Mouse (Mus musculus): ENCODE data around the gene Ptgdr2. TPM values are rescaled to one million over a fixed set of nuclear protein-coding genes. Genes with fewer than 3 reads are reported as not detected.

Gene Ptgdr2
- polyA plus RNA-seq, 1 experiment from 2014 or later, result 0.27 TPM

DNA sequence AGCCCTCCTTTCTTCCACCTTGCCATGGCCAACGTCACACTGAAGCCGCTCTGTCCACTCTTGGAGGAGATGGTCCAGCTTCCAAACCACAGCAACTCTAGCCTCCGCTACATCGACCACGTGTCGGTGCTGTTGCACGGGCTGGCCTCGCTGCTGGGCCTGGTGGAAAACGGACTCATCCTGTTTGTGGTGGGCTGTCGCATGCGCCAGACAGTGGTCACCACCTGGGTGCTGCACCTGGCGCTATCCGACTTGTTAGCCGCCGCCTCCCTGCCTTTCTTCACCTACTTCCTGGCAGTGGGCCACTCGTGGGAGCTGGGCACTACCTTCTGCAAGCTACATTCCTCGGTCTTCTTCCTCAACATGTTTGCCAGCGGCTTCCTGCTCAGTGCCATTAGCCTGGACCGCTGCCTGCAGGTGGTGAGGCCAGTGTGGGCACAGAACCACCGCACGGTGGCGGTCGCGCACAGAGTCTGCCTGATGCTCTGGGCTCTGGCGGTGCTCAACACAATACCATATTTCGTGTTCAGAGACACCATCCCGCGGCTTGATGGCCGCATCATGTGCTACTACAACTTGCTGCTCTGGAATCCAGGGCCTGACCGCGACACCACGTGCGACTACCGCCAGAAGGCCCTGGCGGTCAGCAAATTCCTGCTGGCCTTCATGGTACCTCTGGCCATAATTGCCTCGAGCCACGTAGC is 3.3 kb downstream of the Ptgdr2 start:
- Histone ChIP-seq H3K9me3 (replicated peaks; ENCODE audit: control insufficient read depth, low read length) (no peaks in the 10 kb centered on the region), H3K36me3 (ENCODE audit: control insufficient read depth, insufficient read depth, low read length) (peaks cover 21% of the 10 kb centered on the region), H3K27ac (ENCODE audit: low read depth, low read length) (no peak overlapping the region), H3K4me2 (peak overlapping the region; percentile 83), H3K9ac (ENCODE audit: low read depth, low read length) (peak overlapping the region; percentile 56), H3K4me3 (ENCODE audit: low read depth, low read length) (peak overlapping the region; percentile 38), H3K27me3 (ENCODE audit: control insufficient read depth, insufficient read depth, low read length) (no peaks in the 10 kb centered on the region), H3K4me1 (ENCODE audit: control insufficient read depth, insufficient read depth, low read length) (peaks cover 15% of the 10 kb centered on the region; the same call in 1 of the 2 replicates)
- 19% methylated on average over 37 of the region's 37 CpGs for WGBS (ENCODE audit: insufficient replicate concordance)
- ATAC-seq (replicated peaks; ENCODE audit: insufficient number of reproducible peaks, low FRiP score, low TSS enrichment), result peak; percentile 56; the same call in 1 of the 2 replicates

DNA sequence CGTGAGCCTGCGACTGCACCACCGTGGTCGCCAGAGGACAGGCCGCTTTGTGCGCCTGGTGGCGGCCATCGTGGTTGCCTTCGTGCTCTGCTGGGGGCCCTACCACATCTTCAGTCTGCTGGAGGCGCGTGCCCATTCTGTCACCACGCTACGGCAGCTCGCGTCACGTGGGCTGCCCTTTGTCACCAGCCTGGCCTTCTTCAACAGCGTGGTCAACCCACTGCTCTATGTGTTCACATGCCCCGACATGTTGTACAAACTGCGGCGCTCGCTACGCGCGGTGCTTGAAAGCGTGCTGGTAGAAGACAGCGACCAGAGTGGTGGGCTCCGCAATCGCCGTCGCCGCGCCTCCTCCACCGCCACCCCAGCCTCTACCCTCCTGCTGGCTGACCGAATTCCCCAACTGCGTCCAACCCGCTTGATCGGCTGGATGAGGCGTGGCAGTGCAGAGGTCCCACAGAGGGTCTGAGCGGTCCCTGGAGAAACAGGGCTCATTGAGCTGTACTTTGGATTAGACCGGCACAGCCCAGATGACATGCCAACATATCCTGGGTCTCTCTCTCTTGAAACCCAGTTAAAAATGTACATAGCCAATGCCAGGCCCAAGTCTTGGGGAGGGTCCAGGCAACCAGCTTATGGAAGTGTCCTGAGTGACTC is 4.0 kb downstream of the Ptgdr2 start:
- peak; percentile 57 for ATAC-seq (replicated peaks; ENCODE audit: insufficient number of reproducible peaks, low FRiP score, low TSS enrichment)
- peak overlapping the region; percentile 56 for H3K9ac ChIP-seq (ENCODE audit: low read depth, low read length)
- H3K4me1 ChIP-seq (ENCODE audit: control insufficient read depth, insufficient read depth, low read length), result peaks cover 15% of the 10 kb centered on the region; the same call in 1 of the 2 replicates
- 5% methylated on average over 40 of the region's 40 CpGs for WGBS (ENCODE audit: insufficient replicate concordance)
- H3K4me2 ChIP-seq, result peak overlapping the region; percentile 83
- H3K27me3 ChIP-seq (ENCODE audit: control insufficient read depth, insufficient read depth, low read length), result no peaks in the 10 kb centered on the region
- H3K27ac ChIP-seq (ENCODE audit: low read depth, low read length), result no peak overlapping the region
- no peaks in the 10 kb centered on the region for H3K9me3 ChIP-seq (replicated peaks; ENCODE audit: control insufficient read depth, low read length)
- H3K4me3 ChIP-seq (ENCODE audit: low read depth, low read length), result peak overlapping the region; percentile 38
- H3K36me3 ChIP-seq (ENCODE audit: control insufficient read depth, insufficient read depth, low read length), result peaks cover 21% of the 10 kb centered on the region

DNA sequence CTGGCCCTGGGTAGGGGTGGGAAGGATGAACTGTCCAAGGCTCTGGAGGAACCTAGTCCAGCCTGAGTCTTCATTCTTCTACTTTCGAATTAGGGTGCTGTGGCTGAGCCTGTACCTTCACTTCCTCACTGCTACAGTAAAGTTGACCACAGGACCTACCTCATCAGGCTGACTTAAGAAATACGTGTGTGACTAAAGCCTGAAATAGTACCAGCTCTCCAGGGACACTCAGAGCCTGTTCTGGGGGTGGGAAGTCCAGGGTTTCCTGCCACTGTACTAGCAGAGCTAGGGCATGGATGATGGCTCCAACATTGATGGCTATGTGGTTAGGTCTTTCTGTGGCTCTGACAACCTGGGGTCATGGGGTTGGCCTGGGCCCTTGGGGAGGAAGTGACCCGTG is 7.0 kb downstream of the Ptgdr2 start:
- 82% methylated on average over 3 of the region's 3 CpGs for WGBS (ENCODE audit: insufficient replicate concordance)
- H3K9ac ChIP-seq (ENCODE audit: low read depth, low read length), result no peak overlapping the region
- H3K27ac ChIP-seq (ENCODE audit: low read depth, low read length), result no peak overlapping the region
- ATAC-seq (replicated peaks; ENCODE audit: insufficient number of reproducible peaks, low FRiP score, low TSS enrichment), result no peak
- no peaks in the 10 kb centered on the region for H3K27me3 ChIP-seq (ENCODE audit: control insufficient read depth, insufficient read depth, low read length)
- peaks cover 23% of the 10 kb centered on the region for H3K36me3 ChIP-seq (ENCODE audit: control insufficient read depth, insufficient read depth, low read length)
- peaks cover 25% of the 10 kb centered on the region for H3K4me1 ChIP-seq (ENCODE audit: control insufficient read depth, insufficient read depth, low read length)
- no peak overlapping the region for H3K4me3 ChIP-seq (ENCODE audit: low read depth, low read length)
- no peaks in the 10 kb centered on the region for H3K9me3 ChIP-seq (replicated peaks; ENCODE audit: control insufficient read depth, low read length)
- no peak overlapping the region for H3K4me2 ChIP-seq

DNA sequence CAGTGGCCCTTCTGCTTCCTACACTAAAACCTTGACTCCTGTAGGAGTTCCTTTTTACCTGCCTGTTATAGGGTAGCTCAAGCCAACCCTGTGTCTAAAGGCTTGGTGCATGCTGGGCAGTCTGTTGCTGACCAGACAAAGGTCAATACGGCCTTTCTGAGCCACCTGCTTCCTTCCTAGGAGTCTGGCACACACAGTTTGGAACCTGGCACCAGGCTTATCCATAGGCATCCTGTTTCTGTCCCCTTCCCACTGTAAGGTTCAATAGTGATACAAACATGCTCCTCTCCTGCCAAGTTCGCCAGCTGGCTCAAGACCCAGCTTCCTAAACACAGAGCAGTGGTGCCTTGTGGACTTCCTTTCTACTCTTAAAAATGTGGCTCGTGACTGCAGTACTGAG is 9.5 kb downstream of the Ptgdr2 start:
- Histone ChIP-seq H3K4me2 (peak overlapping the region; percentile 100), H3K9me3 (replicated peaks; ENCODE audit: control insufficient read depth, low read length) (no peaks in the 10 kb centered on the region), H3K27me3 (ENCODE audit: control insufficient read depth, insufficient read depth, low read length) (no peaks in the 10 kb centered on the region), H3K9ac (ENCODE audit: low read depth, low read length) (no peak overlapping the region), H3K4me3 (ENCODE audit: low read depth, low read length) (no peak overlapping the region), H3K27ac (ENCODE audit: low read depth, low read length) (no peak overlapping the region), H3K4me1 (ENCODE audit: control insufficient read depth, insufficient read depth, low read length) (peaks cover 14% of the 10 kb centered on the region), H3K36me3 (ENCODE audit: control insufficient read depth, insufficient read depth, low read length) (peaks cover 23% of the 10 kb centered on the region)
- ATAC-seq (replicated peaks; ENCODE audit: insufficient number of reproducible peaks, low FRiP score, low TSS enrichment), result no peak
- 75% methylated on average over 3 of the region's 3 CpGs for WGBS (ENCODE audit: insufficient replicate concordance)

DNA sequence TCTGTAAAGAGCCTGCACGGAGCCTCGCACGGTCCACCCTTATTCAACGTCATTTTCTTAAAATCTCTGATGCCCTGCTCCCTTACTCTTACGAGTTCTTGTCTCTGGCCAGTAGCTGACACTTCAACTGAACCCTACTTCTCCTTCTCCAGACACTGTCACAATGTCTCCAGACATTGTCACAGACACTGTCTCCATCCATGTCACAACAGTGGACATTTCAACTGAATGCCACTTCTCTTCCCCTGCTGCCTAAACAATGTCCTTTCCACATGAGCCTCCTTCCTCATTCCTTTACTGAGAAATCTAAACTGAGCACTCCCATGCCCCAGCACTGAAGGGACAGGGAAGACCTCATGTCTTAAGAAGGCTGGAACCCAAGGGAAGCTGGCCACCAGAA is 10.3 kb downstream of the Ptgdr2 start:
- peaks cover 23% of the 10 kb centered on the region for H3K36me3 ChIP-seq (ENCODE audit: control insufficient read depth, insufficient read depth, low read length)
- H3K27me3 ChIP-seq (ENCODE audit: control insufficient read depth, insufficient read depth, low read length), result no peaks in the 10 kb centered on the region
- H3K4me3 ChIP-seq (ENCODE audit: low read depth, low read length), result peak overlapping the region; percentile 80
- no peak overlapping the region for H3K27ac ChIP-seq (ENCODE audit: low read depth, low read length)
- peaks cover 20% of the 10 kb centered on the region for H3K4me1 ChIP-seq (ENCODE audit: control insufficient read depth, insufficient read depth, low read length)
- H3K9ac ChIP-seq (ENCODE audit: low read depth, low read length), result peak overlapping the region; percentile 85
- peak overlapping the region; percentile 100 for H3K4me2 ChIP-seq
- H3K9me3 ChIP-seq (replicated peaks; ENCODE audit: control insufficient read depth, low read length), result no peaks in the 10 kb centered on the region
- ATAC-seq (replicated peaks; ENCODE audit: insufficient number of reproducible peaks, low FRiP score, low TSS enrichment), result no peak
- 89% methylated on average over 5 of the region's 5 CpGs for WGBS (ENCODE audit: insufficient replicate concordance)

DNA sequence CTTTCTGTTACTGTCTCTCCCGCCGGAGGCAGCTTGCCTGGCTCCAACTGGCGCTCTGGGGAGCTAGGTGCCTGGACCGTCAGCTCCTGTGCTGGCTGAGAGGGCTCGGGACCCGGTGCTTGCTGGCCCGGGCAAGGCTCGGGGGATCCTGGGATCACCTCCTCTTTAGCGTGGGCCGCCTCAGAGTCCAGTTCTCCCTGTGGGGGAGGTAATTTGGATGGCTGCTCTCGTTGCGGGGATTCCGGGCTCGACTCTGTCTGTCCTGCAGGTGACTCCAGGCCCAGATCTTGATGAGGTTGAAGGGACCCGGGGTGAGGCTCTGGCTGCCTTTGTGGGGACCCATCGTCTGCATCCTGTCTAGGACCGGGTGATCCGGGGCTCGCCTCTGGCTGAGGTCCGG is 11.5 kb downstream of the Ptgdr2 start:
- no peak for ATAC-seq (replicated peaks; ENCODE audit: insufficient number of reproducible peaks, low FRiP score, low TSS enrichment)
- peaks cover 25% of the 10 kb centered on the region for H3K4me1 ChIP-seq (ENCODE audit: control insufficient read depth, insufficient read depth, low read length)
- no peaks in the 10 kb centered on the region for H3K27me3 ChIP-seq (ENCODE audit: control insufficient read depth, insufficient read depth, low read length)
- no peaks in the 10 kb centered on the region for H3K9me3 ChIP-seq (replicated peaks; ENCODE audit: control insufficient read depth, low read length)
- no peak overlapping the region for H3K27ac ChIP-seq (ENCODE audit: low read depth, low read length)
- H3K4me3 ChIP-seq (ENCODE audit: low read depth, low read length), result peak overlapping the region; percentile 80
- H3K4me2 ChIP-seq, result peak overlapping the region; percentile 100
- peak overlapping the region; percentile 85 for H3K9ac ChIP-seq (ENCODE audit: low read depth, low read length)
- under 1% methylated on average over 20 of the region's 20 CpGs for WGBS (ENCODE audit: insufficient replicate concordance)
- H3K36me3 ChIP-seq (ENCODE audit: control insufficient read depth, insufficient read depth, low read length), result peaks cover 14% of the 10 kb centered on the region

DNA sequence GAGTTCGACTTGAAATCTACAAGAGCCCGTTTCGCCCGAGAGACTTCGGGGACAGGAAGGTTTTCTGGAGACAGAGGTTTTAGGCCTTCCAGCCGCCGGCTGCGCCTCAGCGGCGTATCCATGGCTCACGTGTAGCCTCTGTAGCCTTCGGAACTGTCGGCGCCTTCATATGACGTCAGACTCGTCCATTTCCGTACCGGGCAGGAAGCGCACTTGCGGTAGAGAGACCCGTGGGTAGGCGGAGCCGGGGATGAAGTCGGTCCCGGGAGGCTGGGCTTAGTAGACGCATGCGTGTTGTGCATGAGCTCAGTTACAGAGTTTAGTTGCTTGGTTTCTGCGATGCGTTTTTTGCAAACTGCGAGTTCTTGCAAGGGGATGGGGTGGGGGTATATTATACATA is 12.2 kb downstream of the Ptgdr2 start, which contains the start of gene Ccdc86:
Gene Ccdc86 (minus strand): TSS at position 155 of the 400 bp plus-strand sequence.
- WGBS (ENCODE audit: insufficient replicate concordance), result under 1% methylated on average over 30 of the region's 30 CpGs

DNA sequence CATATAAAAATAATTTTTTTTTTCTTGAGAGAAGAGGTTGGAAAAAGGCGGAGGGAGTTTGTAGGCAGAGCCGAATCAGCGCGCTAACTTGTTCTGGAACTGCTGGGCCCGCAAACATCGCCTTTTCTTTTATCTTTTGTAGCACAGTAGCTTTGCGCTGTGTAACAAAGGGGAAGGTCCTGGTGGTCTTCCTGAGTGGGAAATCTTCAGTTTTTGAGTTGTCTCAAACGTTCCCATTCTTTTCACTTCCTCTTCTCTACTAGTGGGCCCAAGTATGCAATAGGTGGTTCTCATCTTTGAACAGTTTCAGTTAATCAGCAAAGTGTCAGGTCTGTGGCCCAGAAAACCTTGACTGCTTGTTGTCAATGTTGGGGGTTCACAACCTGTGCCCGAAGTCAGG is 12.6 kb downstream of the Ptgdr2 start:
- Histone ChIP-seq H3K27ac (ENCODE audit: low read depth, low read length) (peak overlapping the region; percentile 59), H3K9ac (ENCODE audit: low read depth, low read length) (peak overlapping the region; percentile 58; the same call in 1 of the 2 replicates), H3K4me2 (peak overlapping the region; percentile 100), H3K36me3 (ENCODE audit: control insufficient read depth, insufficient read depth, low read length) (peaks cover 5% of the 10 kb centered on the region; the same call in 1 of the 2 replicates), H3K27me3 (ENCODE audit: control insufficient read depth, insufficient read depth, low read length) (no peaks in the 10 kb centered on the region), H3K9me3 (replicated peaks; ENCODE audit: control insufficient read depth, low read length) (no peaks in the 10 kb centered on the region), H3K4me3 (ENCODE audit: low read depth, low read length) (peak overlapping the region; percentile 80), H3K4me1 (ENCODE audit: control insufficient read depth, insufficient read depth, low read length) (peaks cover 25% of the 10 kb centered on the region)
- 36% methylated on average over 9 of the region's 9 CpGs for WGBS (ENCODE audit: insufficient replicate concordance)
- ATAC-seq (replicated peaks; ENCODE audit: insufficient number of reproducible peaks, low FRiP score, low TSS enrichment), result no peak

More for the DNA sequence above, 12.2 kb downstream of the Ptgdr2 start, which contains the start of gene Ccdc86:
- Histone ChIP-seq H3K9ac (ENCODE audit: low read depth, low read length) (peak within 1 kb of the TSS; percentile 85), H3K36me3 (ENCODE audit: control insufficient read depth, insufficient read depth, low read length) (peaks cover 10% of the 10 kb centered on the region; the same call in 1 of the 2 replicates), H3K27me3 (ENCODE audit: control insufficient read depth, insufficient read depth, low read length) (no peaks in the 10 kb centered on the region), H3K4me1 (ENCODE audit: control insufficient read depth, insufficient read depth, low read length) (peaks cover 25% of the 10 kb centered on the region), H3K9me3 (replicated peaks; ENCODE audit: control insufficient read depth, low read length) (no peaks in the 10 kb centered on the region), H3K4me2 (peak within 1 kb of the TSS; percentile 100), H3K27ac (ENCODE audit: low read depth, low read length) (peak within 1 kb of the TSS; percentile 59), H3K4me3 (ENCODE audit: low read depth, low read length) (peak within 1 kb of the TSS; percentile 80)
- peak; percentile 90 for ATAC-seq (replicated peaks; ENCODE audit: insufficient number of reproducible peaks, low FRiP score, low TSS enrichment)
